Mouse (Mus musculus) adrenal gland, adult 2 months (tissue): Measurements from ENCODE around the gene Cds1. TPM values are rescaled to one million over a fixed set of nuclear protein-coding genes. Genes with fewer than 3 reads are reported as not detected.
A peak's percentile ranks its signal among the peaks of the same experiment; 100 is the strongest.

Experiments used
- DNase-seq: peaks from one replicate; pipeline ENCODE4 v3.0.0; 2021
- polyA plus RNA-seq: library from polyadenylated mRNA; depleted of rRNA; stranded (reverse); fragments of >200 nt; gene quantifications from 2 replicates; pipeline ENCODE4 v1.2.3, GENCODE M21; 2012
- total RNA-seq, 2 experiments: library from RNA; stranded (reverse); gene quantifications; 2 replicates each; pipeline ENCODE4 v1.2.3; 2021

The Cds1 gene
- total and polyA plus RNA-seq, 3 experiments, result 6.2 to 8.6 (median 6.6) TPM

GRCm38 (mm10) chr5:101775262-101775661 lies 10.3 kb downstream of the Cds1 start:
- no peak for DNase-seq

GRCm38 (mm10) chr5:101776528-101776927 lies 11.6 kb downstream of the Cds1 start:
- DNase-seq, result no peak

- no peak for DNase-seq
These were observed 14.5 kb downstream of the Cds1 start for GRCm38 (mm10) chr5:101779376-101779863.

- DNase-seq, result no peak
These were observed 16.0 kb downstream of the Cds1 start for GRCm38 (mm10) chr5:101780918-101781317.

GRCm38 (mm10) chr5:101784328-101784727 lies 19.4 kb downstream of the Cds1 start:
- DNase-seq, result peak; percentile 19

GRCm38 (mm10) chr5:101784787-101785186 lies 19.9 kb downstream of the Cds1 start:
- no peak for DNase-seq

- DNase-seq, result no peak
These were observed 21.1 kb downstream of the Cds1 start for GRCm38 (mm10) chr5:101785921-101786614.

GRCm38 (mm10) chr5:101789770-101790169 lies 24.8 kb downstream of the Cds1 start:
- no peak for DNase-seq

GRCm38 (mm10) chr5:101790560-101790959 lies 25.6 kb downstream of the Cds1 start:
- no peak for DNase-seq

GRCm38 (mm10) chr5:101792665-101793064 lies 27.7 kb downstream of the Cds1 start:
- no peak for DNase-seq

- no peak for DNase-seq
These were observed 37.0 kb downstream of the Cds1 start for GRCm38 (mm10) chr5:101801891-101802290.

GRCm38 (mm10) chr5:101802358-101803022 lies 37.6 kb downstream of the Cds1 start:
- DNase-seq, result no peak

GRCm38 (mm10) chr5:101811296-101812169 lies 46.6 kb downstream of the Cds1 start:
- DNase-seq, result no peak

GRCm38 (mm10) chr5:101816822-101817221 lies 51.9 kb downstream of the Cds1 start:
- DNase-seq, result no peak

GRCm38 (mm10) chr5:101819216-101819615 lies 54.3 kb downstream of the Cds1 start:
- DNase-seq, result no peak

- DNase-seq, result peak; percentile 36
These were observed 54.9 kb downstream of the Cds1 start for GRCm38 (mm10) chr5:101819844-101820243.

GRCm38 (mm10) chr5:101821052-101821451 lies 56.1 kb downstream of the Cds1 start:
- no peak for DNase-seq

- DNase-seq, result no peak
These were observed 56.8 kb downstream of the Cds1 start for GRCm38 (mm10) chr5:101821491-101822310.

GRCm38 (mm10) chr5:101822311-101822670 lies 57.4 kb downstream of the Cds1 start:
- DNase-seq, result no peak

- DNase-seq, result no peak
These were observed 60.4 kb downstream of the Cds1 start for GRCm38 (mm10) chr5:101825111-101825911.

GRCm38 (mm10) chr5:101826531-101826970 lies 61.6 kb downstream of the Cds1 start:
- peak; percentile 74 for DNase-seq
